Comparison of ENCODE assay signal across 8 mouse cellular contexts in genomic region chr19:46397436-46398001, GRCm38 (mm10). TPM values are rescaled to one million over a fixed set of nuclear protein-coding genes. Genes with fewer than 3 reads are reported as not detected.
DNase-seq lines count a peak whose midpoint lies in the region; ATAC-seq and TF ChIP-seq lines count a peak whose summit lies in the region.

No protein-coding gene starts in this region.

- TF ChIP-seq EP300 in MEL (IDR thresholded peaks at IDR 0.05; ENCODE audit: low read depth in 1 of 2, low read length in 2 of 2), result no peak

- H3K4me3 ChIP-seq in heart, embryonic 12.5 days, result peak overlapping the region; percentile 86
- H3K4me3 ChIP-seq in MEL (ENCODE audit: control insufficient read depth in 1 of 2, insufficient read depth in 1 of 2, low read depth in 2 of 2, low read length in 2 of 2), result peak overlapping the region; percentile 80 to 95
- peak overlapping the region; percentile 84 for H3K4me3 ChIP-seq in forebrain, embryonic 16.5 days (replicated peaks; ENCODE audit: low read length)
- H3K4me3 ChIP-seq in liver, embryonic 12.5 days, result peak overlapping the region; percentile 86
- peak overlapping the region; percentile 87 for H3K4me3 ChIP-seq in stomach, embryonic 15.5 days (replicated peaks)

- peak overlapping the region; percentile 83 for H3K27ac ChIP-seq in heart, embryonic 12.5 days (ENCODE audit: poor library complexity, severe bottlenecking)
- peak overlapping the region; percentile 37 for H3K27ac ChIP-seq in MEL (ENCODE audit: control insufficient read depth, low read depth, low read length)
- H3K27ac ChIP-seq in forebrain, embryonic 16.5 days (ENCODE audit: low read length), result peak overlapping the region; percentile 81
- peak overlapping the region; percentile 78; the same call in 1 of the 2 replicates for H3K27ac ChIP-seq in liver, embryonic 12.5 days
- peak overlapping the region; percentile 90 for H3K27ac ChIP-seq in stomach, embryonic 15.5 days

- H3K36me3 ChIP-seq in heart, embryonic 12.5 days, result peaks cover 13% of the 10 kb centered on the region
- peaks cover 3 to 13% of the 10 kb centered on the region in 2 experiments for H3K36me3 ChIP-seq in MEL (ENCODE audit: control insufficient read depth in 1 of 2, insufficient read depth in 2 of 2, low read length in 2 of 2)
- no peaks in the 10 kb centered on the region for H3K36me3 ChIP-seq in forebrain, embryonic 16.5 days (ENCODE audit: control insufficient read depth, insufficient read depth)
- H3K36me3 ChIP-seq in liver, embryonic 12.5 days, result peaks cover 11% of the 10 kb centered on the region
- no peaks in the 10 kb centered on the region for H3K36me3 ChIP-seq in stomach, embryonic 15.5 days

- WGBS in heart, embryonic 12.5 days, result under 1% methylated on average over 16 of the region's 19 CpGs
- under 1% methylated on average over 16 of the region's 19 CpGs for WGBS in forebrain, embryonic 16.5 days
- 5% methylated on average over 19 of the region's 19 CpGs for WGBS in liver, embryonic 12.5 days (ENCODE audit: insufficient replicate concordance)
- WGBS in stomach, embryonic 15.5 days, result 2% methylated on average over 19 of the region's 19 CpGs

- no peaks in the 10 kb centered on the region for H3K9me3 ChIP-seq in heart, embryonic 12.5 days (replicated peaks)
- H3K9me3 ChIP-seq in MEL (replicated peaks; ENCODE audit: insufficient read depth, low read length), result no peaks in the 10 kb centered on the region
- no peaks in the 10 kb centered on the region for H3K9me3 ChIP-seq in forebrain, embryonic 16.5 days (ENCODE audit: control insufficient read depth, low read length)
- H3K9me3 ChIP-seq in liver, embryonic 12.5 days (replicated peaks), result no peaks in the 10 kb centered on the region
- H3K9me3 ChIP-seq in stomach, embryonic 15.5 days, result no peaks in the 10 kb centered on the region

- no peak for TF ChIP-seq RAD21 in MEL (IDR thresholded peaks at IDR 0.05; ENCODE audit: low read depth, low read length)

- no peaks in the 10 kb centered on the region for H3K27me3 ChIP-seq in heart, embryonic 12.5 days (replicated peaks)
- no peaks in the 10 kb centered on the region for H3K27me3 ChIP-seq in MEL (ENCODE audit: control insufficient read depth in 1 of 2, insufficient read depth in 2 of 2, low read length in 2 of 2)
- H3K27me3 ChIP-seq in forebrain, embryonic 16.5 days (replicated peaks; ENCODE audit: control insufficient read depth, insufficient read depth, low read length), result no peaks in the 10 kb centered on the region
- H3K27me3 ChIP-seq in liver, embryonic 12.5 days (replicated peaks), result no peaks in the 10 kb centered on the region
- no peaks in the 10 kb centered on the region for H3K27me3 ChIP-seq in stomach, embryonic 15.5 days (replicated peaks)

- DNase-seq in heart, adult 11 months, result no peak
- peak; percentile 70 for DNase-seq in MEL (ENCODE audit: low read depth, low spot score)
- DNase-seq in adrenal gland, adult 8-10 months, result no peak

- no peak for TF ChIP-seq POLR2A in MEL (IDR thresholded peaks at IDR 0.05; ENCODE audit: control insufficient read depth in 1 of 2, insufficient read depth in 1 of 2, low read depth in 1 of 2, low read length in 2 of 2, poor library complexity in 1 of 2)

- no peak for ATAC-seq in heart, embryonic 12.5 days (ENCODE audit: insufficient number of reproducible peaks, low FRiP score)
- ATAC-seq in forebrain, embryonic 16.5 days, result no peak
- no peak for ATAC-seq in liver, embryonic 12.5 days
- no peak for ATAC-seq in stomach, embryonic 15.5 days (ENCODE audit: insufficient read depth, low FRiP score, low read depth)
- ATAC-seq in inflammation-experienced regulatory T-cells, adult 6 months, result no peak

- peaks cover 44% of the 10 kb centered on the region for H3K79me2 ChIP-seq in MEL (ENCODE audit: control insufficient read depth, insufficient read depth, low read length, poor library complexity)

- peaks cover 50% of the 10 kb centered on the region for H3K4me1 ChIP-seq in heart, embryonic 12.5 days (replicated peaks)
- H3K4me1 ChIP-seq in MEL (ENCODE audit: control insufficient read depth in 1 of 2, insufficient read depth in 2 of 2, low read length in 2 of 2), result peaks cover 0 to 16% of the 10 kb centered on the region in 2 experiments; a peak in 3 of 4 replicates
- peaks cover 36% of the 10 kb centered on the region for H3K4me1 ChIP-seq in forebrain, embryonic 16.5 days (replicated peaks; ENCODE audit: control insufficient read depth, insufficient read depth, low read length)
- H3K4me1 ChIP-seq in liver, embryonic 12.5 days, result peaks cover 43% of the 10 kb centered on the region
- H3K4me1 ChIP-seq in stomach, embryonic 15.5 days, result peaks cover 39% of the 10 kb centered on the region

- peak overlapping the region; percentile 96 for H3K4me2 ChIP-seq in heart, embryonic 12.5 days
- H3K4me2 ChIP-seq in forebrain, embryonic 16.5 days (ENCODE audit: low read length), result peak overlapping the region; percentile 79
- peak overlapping the region; percentile 93 for H3K4me2 ChIP-seq in liver, embryonic 12.5 days
- peak overlapping the region; percentile 71 for H3K4me2 ChIP-seq in stomach, embryonic 15.5 days

- no peak for TF ChIP-seq CTCF in MEL (IDR thresholded peaks at IDR 0.05 in 2 of 3, conservative IDR thresholded peaks at IDR 0.05 in 1 of 3; ENCODE audit: control insufficient read depth in 1 of 3, insufficient read depth in 1 of 3, low read depth in 2 of 3, low read length in 3 of 3, poor library complexity in 1 of 3, severe bottlenecking in 1 of 3)

- H3K9ac ChIP-seq in heart, embryonic 12.5 days, result peak overlapping the region; percentile 92
- peak overlapping the region; percentile 92 for H3K9ac ChIP-seq in MEL (ENCODE audit: control insufficient read depth, low read depth, low read length, poor library complexity, severe bottlenecking)
- peak overlapping the region; percentile 80 for H3K9ac ChIP-seq in forebrain, embryonic 16.5 days (replicated peaks; ENCODE audit: low read depth, low read length)
- peak overlapping the region; percentile 88 for H3K9ac ChIP-seq in liver, embryonic 12.5 days
- peak overlapping the region; percentile 82 for H3K9ac ChIP-seq in stomach, embryonic 15.5 days

RNA-seq across cellular contexts. Expression of gene Sufu, which starts 0.8 kb away (rescaled TPM):
- 24.1 and 27.2 TPM in 2 replicates for polyA plus RNA-seq in heart, embryonic 12.5 days (2016; fragmentation: Nextera tagmentation; extraction: Ambion mirVana)
- 11.4 and 13.7 TPM in 2 replicates for total RNA-seq in MEL (2012; rRNA removed)
- 10 to 100 TPM in 1 of 2 experiments, not detected in 1; 42.5 TPM for polyA plus RNA-seq in MEL (2012; ENCODE audit: insufficient read depth in 1 of 2, insufficient read length in 2 of 2, low read depth in 1 of 2, low replicate concordance in 2 of 2, missing spikeins in 1 of 2)
- 26.4 and 32.3 TPM in 2 replicates for polyA plus RNA-seq in forebrain, embryonic 16.5 days (2015; fragmentation: Nextera tagmentation; extraction: Ambion mirVana)
- 12.4 TPM in 2 replicates for polyA plus RNA-seq in liver, embryonic 12.5 days (2016; fragmentation: Nextera tagmentation; extraction: Ambion mirVana)
- polyA plus RNA-seq in stomach, embryonic 15.5 days (2015; fragmentation: Nextera tagmentation; extraction: Ambion mirVana), result 24.9 and 26.2 TPM in 2 replicates
- 10 to 100 TPM; 21.6 to 37.0 (median 26.7) TPM for total RNA-seq in adrenal gland, adult 8-10 months (2022)
- polyA plus RNA-seq in inflammation-experienced regulatory T-cells, adult 6 months (2017; shearing (Covaris generic)), result 10 to 100 TPM; 10.7 to 13.6 (median 12.5) TPM

RNA-seq across cellular contexts. Expression of gene Actr1a, which starts 2.0 kb away (rescaled TPM):
- 118 and 120 TPM in 2 replicates for polyA plus RNA-seq in heart, embryonic 12.5 days (2016; fragmentation: Nextera tagmentation; extraction: Ambion mirVana)
- 140 TPM in 2 replicates for total RNA-seq in MEL (2012; rRNA removed)
- polyA plus RNA-seq in MEL (2012; ENCODE audit: insufficient read depth in 1 of 2, insufficient read length in 2 of 2, low read depth in 1 of 2, low replicate concordance in 2 of 2, missing spikeins in 1 of 2), result 100 to 1,000 TPM; 193 to 530 TPM
- 400 and 401 TPM in 2 replicates for polyA plus RNA-seq in forebrain, embryonic 16.5 days (2015; fragmentation: Nextera tagmentation; extraction: Ambion mirVana)
- polyA plus RNA-seq in liver, embryonic 12.5 days (2016; fragmentation: Nextera tagmentation; extraction: Ambion mirVana), result 71.5 and 72.9 TPM in 2 replicates
- 122 TPM in 2 replicates for polyA plus RNA-seq in stomach, embryonic 15.5 days (2015; fragmentation: Nextera tagmentation; extraction: Ambion mirVana)
- 100 to 1,000 TPM; 103 to 132 (median 122) TPM for total RNA-seq in adrenal gland, adult 8-10 months (2022)
- polyA plus RNA-seq in inflammation-experienced regulatory T-cells, adult 6 months (2017; shearing (Covaris generic)), result 100 to 1,000 TPM in 1 of 3 experiments, 10 to 100 TPM in 2; 77.1 to 105 (median 78.0) TPM

RNA-seq across cellular contexts. Expression of gene 2310034G01Rik, which starts 47.4 kb away (rescaled TPM):
- polyA plus RNA-seq in heart, embryonic 12.5 days (2016; fragmentation: Nextera tagmentation; extraction: Ambion mirVana), result 0.36 and 1.2 TPM in 2 replicates
- 0.50 and 0.78 TPM in 2 replicates for total RNA-seq in MEL (2012; rRNA removed)
- under 1 TPM in 1 of 2 experiments, not detected in 1; 0.95 TPM for polyA plus RNA-seq in MEL (2012; ENCODE audit: insufficient read depth in 1 of 2, insufficient read length in 2 of 2, low read depth in 1 of 2, low replicate concordance in 2 of 2, missing spikeins in 1 of 2)
- polyA plus RNA-seq in forebrain, embryonic 16.5 days (2015; fragmentation: Nextera tagmentation; extraction: Ambion mirVana), result 2.1 and 3.0 TPM in 2 replicates
- 0.37 and 0.41 TPM in 2 replicates for polyA plus RNA-seq in liver, embryonic 12.5 days (2016; fragmentation: Nextera tagmentation; extraction: Ambion mirVana)
- 1.4 and 1.5 TPM in 2 replicates for polyA plus RNA-seq in stomach, embryonic 15.5 days (2015; fragmentation: Nextera tagmentation; extraction: Ambion mirVana)
- 1 to 10 TPM; 1.1 to 2.4 (median 1.5) TPM for total RNA-seq in adrenal gland, adult 8-10 months (2022)
- polyA plus RNA-seq in inflammation-experienced regulatory T-cells, adult 6 months (2017; shearing (Covaris generic)), result under 1 TPM in 2 of 3 experiments, not detected in 1; 0.24 to 0.44 TPM

RNA-seq across cellular contexts. Expression of gene Mfsd13a, which starts 56.6 kb away (rescaled TPM):
- polyA plus RNA-seq in heart, embryonic 12.5 days (2016; fragmentation: Nextera tagmentation; extraction: Ambion mirVana), result 4.3 and 4.4 TPM in 2 replicates
- 4.7 and 5.5 TPM in 2 replicates for total RNA-seq in MEL (2012; rRNA removed)
- polyA plus RNA-seq in MEL (2012; ENCODE audit: insufficient read depth in 1 of 2, insufficient read length in 2 of 2, low read depth in 1 of 2, low replicate concordance in 2 of 2, missing spikeins in 1 of 2), result 10 to 100 TPM in 1 of 2 experiments, not detected in 1; 45.9 TPM
- 12.2 and 12.3 TPM in 2 replicates for polyA plus RNA-seq in forebrain, embryonic 16.5 days (2015; fragmentation: Nextera tagmentation; extraction: Ambion mirVana)
- 13.2 and 14.5 TPM in 2 replicates for polyA plus RNA-seq in liver, embryonic 12.5 days (2016; fragmentation: Nextera tagmentation; extraction: Ambion mirVana)
- polyA plus RNA-seq in stomach, embryonic 15.5 days (2015; fragmentation: Nextera tagmentation; extraction: Ambion mirVana), result 11.9 and 12.9 TPM in 2 replicates
- total RNA-seq in adrenal gland, adult 8-10 months (2022), result 10 to 100 TPM; 11.7 to 21.1 (median 16.6) TPM
- polyA plus RNA-seq in inflammation-experienced regulatory T-cells, adult 6 months (2017; shearing (Covaris generic)), result 1 to 10 TPM; 4.3 to 8.1 (median 5.9) TPM

RNA-seq across cellular contexts. Expression of gene Cuedc2, which starts 59.0 kb away (rescaled TPM):
- polyA plus RNA-seq in heart, embryonic 12.5 days (2016; fragmentation: Nextera tagmentation; extraction: Ambion mirVana), result 97.7 and 116 TPM in 2 replicates
- 270 and 302 TPM in 2 replicates for total RNA-seq in MEL (2012; rRNA removed)
- polyA plus RNA-seq in MEL (2012; ENCODE audit: insufficient read depth in 1 of 2, insufficient read length in 2 of 2, low read depth in 1 of 2, low replicate concordance in 2 of 2, missing spikeins in 1 of 2), result 100 to 1,000 TPM; 251 to 297 TPM
- 375 and 392 TPM in 2 replicates for polyA plus RNA-seq in forebrain, embryonic 16.5 days (2015; fragmentation: Nextera tagmentation; extraction: Ambion mirVana)
- 97.6 and 99.1 TPM in 2 replicates for polyA plus RNA-seq in liver, embryonic 12.5 days (2016; fragmentation: Nextera tagmentation; extraction: Ambion mirVana)
- polyA plus RNA-seq in stomach, embryonic 15.5 days (2015; fragmentation: Nextera tagmentation; extraction: Ambion mirVana), result 134 and 137 TPM in 2 replicates
- total RNA-seq in adrenal gland, adult 8-10 months (2022), result 100 to 1,000 TPM in 2 of 4 experiments, 10 to 100 TPM in 2; 77.2 to 109 (median 89.6) TPM
- 10 to 100 TPM; 34.9 to 54.1 (median 46.6) TPM for polyA plus RNA-seq in inflammation-experienced regulatory T-cells, adult 6 months (2017; shearing (Covaris generic))

Comparison
In these comparisons a context has a peak if more than half of its experiments do, and no peak if none do; other contexts are left out.
1. H3K27ac ChIP-seq: peak in every context shown above with its lines; median percentile 90 in stomach, embryonic 15.5 days; 83 in heart, embryonic 12.5 days; 81 in forebrain, embryonic 16.5 days; 78 in liver, embryonic 12.5 days; 37 in MEL.